Mouse (Mus musculus): ENCODE results near the gene Ptms.

DNA sequence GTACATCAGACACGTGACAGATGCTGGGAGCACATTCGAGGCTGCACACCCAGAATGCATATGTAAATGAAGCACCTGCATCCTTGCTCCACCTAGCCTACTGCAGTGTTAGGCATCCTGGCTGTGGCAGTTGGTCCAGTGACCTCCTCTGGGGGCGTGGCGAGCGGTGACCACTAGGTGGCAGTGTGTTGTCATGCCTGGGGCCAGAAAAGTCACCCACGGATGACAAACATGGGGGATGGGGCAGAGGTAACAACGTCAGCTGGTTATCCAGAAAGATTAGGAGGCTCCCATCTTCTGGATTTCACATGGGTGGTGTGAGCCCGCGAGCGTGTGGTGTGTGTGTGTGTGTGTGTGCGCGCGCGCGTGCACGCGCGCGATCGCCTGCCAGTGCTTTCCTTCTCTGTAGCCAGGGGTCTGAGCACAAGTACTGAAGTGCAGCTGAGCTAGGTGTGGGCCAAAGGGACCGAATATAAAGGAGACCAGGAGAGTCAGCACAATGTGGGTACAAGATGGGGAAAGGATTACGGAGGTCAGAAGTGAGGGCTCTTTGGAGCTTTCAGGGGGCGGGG lies 16.2 kb downstream of the Ptms start:
- no peak for TF ChIP-seq POLR2AphosphoS5 (IDR thresholded peaks at IDR 0.05; ENCODE audit: insufficient replicate concordance, low read depth, low read length)
- TF ChIP-seq GATA1 (IDR thresholded peaks at IDR 0.05; ENCODE audit: borderline replicate concordance, low read length): no peak
- peak; percentile 97 for TF ChIP-seq CTCF (IDR thresholded peaks at IDR 0.05; ENCODE audit: low read depth, low read length)
- no peak for TF ChIP-seq TAL1 (conservative IDR thresholded peaks at IDR 0.05; ENCODE audit: low read depth, low read length)
- no peak for TF ChIP-seq GATA2 (IDR thresholded peaks at IDR 0.05; ENCODE audit: borderline replicate concordance, low read depth, low read length)

Data from G1E (cell line).